Mouse (Mus musculus) embryonic facial prominence, embryonic 12.5 days (tissue): ENCODE data around the gene Rrp9. TPM values are rescaled to one million over a fixed set of nuclear protein-coding genes. Genes with fewer than 3 reads are reported as not detected.

Experiments
- ATAC-seq: fragments of 200-750 bp; cut with Nextera tagmentation; 2 replicates; pipeline ENCODE4 v1.8.0; 2017; ENCODE audit not compliant: insufficient number of reproducible peaks, insufficient read depth, low FRiP score, low TSS enrichment
- H3K27ac ChIP-seq: fragments of 300-500 bp; sonication (generic); 2 replicates; pipeline ENCODE4 v1.5.1; 2016; ENCODE audit warnings: mild to moderate bottlenecking
- H3K27me3 ChIP-seq: fragments of 300-500 bp; sonication (generic); 2 replicates; pipeline ENCODE4 v1.6.1; 2016; ENCODE audit warnings: mild to moderate bottlenecking, moderate library complexity
- H3K36me3 ChIP-seq: fragments of 300-500 bp; sonication (generic); 2 replicates; pipeline ENCODE4 v1.6.1; 2016; ENCODE audit warnings: mild to moderate bottlenecking
- H3K4me1 ChIP-seq: fragments of 300-500 bp; sonication (generic); 2 replicates; pipeline ENCODE4 v1.6.1; 2016
- H3K4me2 ChIP-seq: fragments of 300-500 bp; sonication (generic); replicated peaks from 2 replicates; pipeline ENCODE4 v1.6.1; 2016; ENCODE audit warnings: mild to moderate bottlenecking, moderate library complexity
- H3K4me3 ChIP-seq: fragments of 300-500 bp; sonication (generic); 2 replicates; pipeline ENCODE4 v1.5.1; 2016; ENCODE audit warnings: mild to moderate bottlenecking
- H3K9ac ChIP-seq: fragments of 300-500 bp; sonication (generic); 2 replicates; pipeline ENCODE4 v1.6.1; 2016; ENCODE audit warnings: mild to moderate bottlenecking, moderate library complexity
- H3K9me3 ChIP-seq: fragments of 300-500 bp; sonication (generic); 2 replicates; pipeline ENCODE4 v1.6.1; 2016; ENCODE audit warnings: mild to moderate bottlenecking, moderate library complexity
- WGBS: fragments of 180-500 bp; shearing (Covaris S2); methylation state at CpG from one replicate; pipeline ENCODE4 v1.1.7; 2016; 5-methylcytosine and 5-hydroxymethylcytosine counted together
- polyA plus RNA-seq: library from polyadenylated mRNA; unstranded; fragments of >200 nt; fragmentation: Nextera tagmentation; extraction: Ambion mirVana; gene quantifications from 2 replicates; pipeline ENCODE4 v1.2.1, GENCODE M21; 2016

Gene Rrp9
- polyA plus RNA-seq, 1 experiment from 2014 or later, result 52.8 TPM

- Histone ChIP-seq H3K4me1 (no peaks in the 10 kb centered on the region), H3K4me2 (no peak within 1 kb of the TSS), H3K9me3 (no peaks in the 10 kb centered on the region), H3K27ac (no peak within 1 kb of the TSS), H3K9ac (no peak within 1 kb of the TSS), H3K27me3 (no peaks in the 10 kb centered on the region), H3K36me3 (no peaks in the 10 kb centered on the region), H3K4me3 (no peak within 1 kb of the TSS)
- 83% methylated on average over 6 of the region's 6 CpGs for WGBS
- no peak for ATAC-seq
Observed at GRCm38 (mm10) chr9:106499667-106500066, 23.9 kb downstream of the Rrp9 start, which contains the start of gene Iqcf1. TSS of gene Iqcf1 (plus strand) at chr9:106499967.

DNA sequence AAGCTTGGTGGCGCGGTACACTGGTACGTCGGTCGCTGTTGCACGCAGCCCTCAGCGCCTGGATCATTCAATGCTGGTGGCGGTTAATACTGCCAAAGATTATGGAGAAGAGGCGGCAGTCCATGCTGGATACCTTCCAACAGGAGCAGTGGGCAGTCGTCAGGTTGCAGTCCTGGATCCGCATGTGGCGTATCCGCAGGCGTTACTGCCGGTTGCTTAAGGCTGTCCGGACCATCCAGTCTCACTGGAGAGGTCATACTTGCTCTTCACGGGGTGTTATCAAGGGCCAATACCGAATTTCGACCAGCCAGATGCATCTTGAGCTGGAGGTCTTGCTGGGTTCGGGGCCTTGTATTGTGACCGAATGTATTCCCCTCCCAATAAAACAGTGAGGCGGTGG lies 26.1 kb downstream of the Rrp9 start:
- Histone ChIP-seq H3K27ac (no peak overlapping the region), H3K27me3 (no peaks in the 10 kb centered on the region), H3K9ac (no peak overlapping the region), H3K4me1 (no peaks in the 10 kb centered on the region), H3K9me3 (no peaks in the 10 kb centered on the region), H3K36me3 (no peaks in the 10 kb centered on the region), H3K4me2 (no peak overlapping the region), H3K4me3 (no peak overlapping the region)
- 89% methylated on average over 22 of the region's 22 CpGs for WGBS
- no peak for ATAC-seq

GRCm38 (mm10) chr9:106504246-106504645 lies 28.5 kb downstream of the Rrp9 start:
- H3K36me3 ChIP-seq, result no peaks in the 10 kb centered on the region
- H3K4me3 ChIP-seq, result no peak overlapping the region
- no peaks in the 10 kb centered on the region for H3K27me3 ChIP-seq
- H3K4me2 ChIP-seq, result no peak overlapping the region
- no peaks in the 10 kb centered on the region for H3K4me1 ChIP-seq
- no peaks in the 10 kb centered on the region for H3K9me3 ChIP-seq
- no peak overlapping the region for H3K27ac ChIP-seq
- ATAC-seq, result no peak
- H3K9ac ChIP-seq, result no peak overlapping the region
- 75% methylated on average over 6 of the region's 6 CpGs for whole genome bisulfite sequencing

DNA sequence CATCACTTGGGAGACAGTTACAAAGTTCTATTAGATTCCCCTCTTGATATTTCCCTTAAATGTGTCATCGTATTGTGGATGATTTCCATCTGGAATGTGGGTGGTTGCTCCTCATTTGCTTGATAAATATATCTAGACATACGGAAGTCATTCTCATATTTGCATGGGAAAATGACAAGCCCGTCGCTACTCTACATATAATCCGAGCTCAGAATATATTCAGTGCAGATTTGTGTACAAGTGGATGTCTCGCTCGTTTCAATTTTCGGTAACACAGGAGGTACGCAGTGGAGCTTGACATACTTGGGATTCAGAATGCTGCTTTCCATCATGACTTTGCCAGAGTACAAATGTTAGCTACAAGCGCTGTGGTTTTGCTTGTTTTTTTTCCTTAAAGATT lies 33.6 kb downstream of the Rrp9 start:
- Histone ChIP-seq H3K36me3 (no peaks in the 10 kb centered on the region), H3K9me3 (no peaks in the 10 kb centered on the region), H3K27ac (no peak overlapping the region), H3K27me3 (no peaks in the 10 kb centered on the region), H3K9ac (no peak overlapping the region), H3K4me3 (no peak overlapping the region), H3K4me1 (no peaks in the 10 kb centered on the region), H3K4me2 (no peak overlapping the region)
- 91% methylated on average over 10 of the region's 10 CpGs for WGBS
- no peak for ATAC-seq

- H3K27ac ChIP-seq, result no peak overlapping the region
Observed at GRCm38 (mm10) chr9:106512729-106513450, 37.1 kb downstream of the Rrp9 start.

GRCm38 (mm10) chr9:106513566-106513965 lies 37.8 kb downstream of the Rrp9 start:
- H3K4me2 ChIP-seq, result no peak overlapping the region
- no peak overlapping the region for H3K27ac ChIP-seq
- H3K4me1 ChIP-seq, result no peaks in the 10 kb centered on the region
- H3K27me3 ChIP-seq, result no peaks in the 10 kb centered on the region
- no peak for ATAC-seq
- H3K9me3 ChIP-seq, result no peaks in the 10 kb centered on the region
- H3K36me3 ChIP-seq, result no peaks in the 10 kb centered on the region
- H3K9ac ChIP-seq, result no peak overlapping the region
- WGBS, result 76% methylated on average over 6 of the region's 6 CpGs
- H3K4me3 ChIP-seq, result no peak overlapping the region

More at GRCm38 (mm10) chr9:106512729-106513450, 37.1 kb downstream of the Rrp9 start:
- no peaks in the 10 kb centered on the region for H3K4me1 ChIP-seq
- WGBS, result 63% methylated on average over 13 of the region's 13 CpGs
- no peaks in the 10 kb centered on the region for H3K27me3 ChIP-seq
- H3K4me2 ChIP-seq, result no peak overlapping the region
- H3K9me3 ChIP-seq, result no peaks in the 10 kb centered on the region
- H3K4me3 ChIP-seq, result no peak overlapping the region
- no peak for ATAC-seq
- H3K36me3 ChIP-seq, result no peaks in the 10 kb centered on the region
- no peak overlapping the region for H3K9ac ChIP-seq

- no peak within 1 kb of the TSS for H3K4me2 ChIP-seq
- H3K9ac ChIP-seq, result no peak within 1 kb of the TSS
- no peaks in the 10 kb centered on the region for H3K36me3 ChIP-seq
- no peak within 1 kb of the TSS for H3K27ac ChIP-seq
- WGBS, result 83% methylated on average over 4 of the region's 4 CpGs
- no peak for ATAC-seq
- H3K4me1 ChIP-seq, result no peaks in the 10 kb centered on the region
- H3K9me3 ChIP-seq, result no peaks in the 10 kb centered on the region
- no peak within 1 kb of the TSS for H3K4me3 ChIP-seq
- no peaks in the 10 kb centered on the region for H3K27me3 ChIP-seq
Observed at GRCm38 (mm10) chr9:106514273-106514672, 38.5 kb downstream of the Rrp9 start, which contains the start of gene Iqcf5. TSS of gene Iqcf5 (plus strand) at chr9:106514573.

DNA sequence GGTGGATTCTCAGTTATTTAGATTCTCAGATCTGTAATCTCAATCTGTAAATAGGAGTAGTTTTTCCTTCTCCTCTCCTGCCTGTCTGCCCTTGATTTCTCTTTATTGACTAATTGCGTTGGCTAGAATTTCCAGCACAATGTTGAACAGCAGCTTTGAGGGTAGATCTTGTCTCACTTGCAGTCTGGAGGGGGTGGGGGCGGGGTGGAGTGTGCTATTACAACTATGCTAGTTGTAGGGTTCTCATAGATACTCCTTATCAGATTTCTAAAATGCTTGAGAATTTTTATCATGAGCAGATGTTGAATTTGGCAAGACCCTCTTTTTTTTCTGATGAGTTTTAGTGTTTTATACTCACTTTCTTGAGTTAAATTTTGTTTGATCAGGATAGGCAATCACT lies 43.7 kb downstream of the Rrp9 start:
- 45% methylated on average over 2 of the region's 2 CpGs for WGBS
- H3K9ac ChIP-seq, result no peak overlapping the region
- H3K9me3 ChIP-seq, result no peaks in the 10 kb centered on the region
- no peaks in the 10 kb centered on the region for H3K36me3 ChIP-seq
- ATAC-seq, result no peak
- no peaks in the 10 kb centered on the region for H3K4me1 ChIP-seq
- no peak overlapping the region for H3K4me2 ChIP-seq
- no peak overlapping the region for H3K27ac ChIP-seq
- H3K27me3 ChIP-seq, result no peaks in the 10 kb centered on the region
- H3K4me3 ChIP-seq, result no peak overlapping the region

DNA sequence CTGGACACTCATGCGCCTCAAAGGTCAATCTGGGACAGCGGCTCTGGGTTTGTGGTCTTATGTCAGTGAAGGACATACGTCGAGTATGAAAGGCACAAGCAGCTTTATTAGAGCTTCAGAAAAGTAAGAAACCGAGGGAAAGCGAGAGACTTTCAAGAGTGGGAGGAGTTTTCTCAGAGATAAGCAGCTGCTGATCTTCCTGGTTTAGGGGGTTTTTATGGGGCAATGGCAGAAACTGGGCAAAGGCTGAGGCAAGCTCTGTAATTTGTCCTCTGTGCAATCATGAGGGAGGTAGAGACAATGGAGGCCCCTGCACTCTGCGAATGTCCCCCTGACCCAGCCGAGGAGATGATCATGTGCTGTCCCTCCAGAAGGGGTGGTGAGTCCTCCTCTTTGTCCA lies 44.1 kb downstream of the Rrp9 start:
- H3K9ac ChIP-seq, result no peak overlapping the region
- H3K9me3 ChIP-seq, result no peaks in the 10 kb centered on the region
- H3K4me2 ChIP-seq, result no peak overlapping the region
- no peaks in the 10 kb centered on the region for H3K4me1 ChIP-seq
- no peaks in the 10 kb centered on the region for H3K36me3 ChIP-seq
- no peak overlapping the region for H3K4me3 ChIP-seq
- WGBS, result 81% methylated on average over 8 of the region's 8 CpGs
- H3K27ac ChIP-seq, result no peak overlapping the region
- no peaks in the 10 kb centered on the region for H3K27me3 ChIP-seq
- no peak for ATAC-seq

- Histone ChIP-seq H3K36me3 (no peaks in the 10 kb centered on the region), H3K9me3 (no peaks in the 10 kb centered on the region), H3K4me2 (no peak overlapping the region), H3K27me3 (no peaks in the 10 kb centered on the region), H3K4me3 (no peak overlapping the region), H3K9ac (no peak overlapping the region), H3K4me1 (no peaks in the 10 kb centered on the region), H3K27ac (no peak overlapping the region)
- WGBS, result 34% methylated on average over 3 of the region's 3 CpGs
- no peak for ATAC-seq
Observed at GRCm38 (mm10) chr9:106531833-106532232, 56.1 kb downstream of the Rrp9 start.

- no peaks in the 10 kb centered on the region for H3K36me3 ChIP-seq
- no peak overlapping the region for H3K4me2 ChIP-seq
- 88% methylated on average over 7 of the region's 7 CpGs for WGBS
- H3K4me3 ChIP-seq, result no peak overlapping the region
- no peaks in the 10 kb centered on the region for H3K4me1 ChIP-seq
- no peaks in the 10 kb centered on the region for H3K27me3 ChIP-seq
- H3K9me3 ChIP-seq, result no peaks in the 10 kb centered on the region
- ATAC-seq, result no peak
- no peak overlapping the region for H3K27ac ChIP-seq
- H3K9ac ChIP-seq, result no peak overlapping the region
Observed at GRCm38 (mm10) chr9:106534296-106534695, 58.5 kb downstream of the Rrp9 start.

GRCm38 (mm10) chr9:106534975-106535374 lies 59.2 kb downstream of the Rrp9 start:
- Histone ChIP-seq H3K27me3 (no peaks in the 10 kb centered on the region), H3K36me3 (no peaks in the 10 kb centered on the region), H3K9ac (no peak overlapping the region), H3K4me1 (no peaks in the 10 kb centered on the region), H3K4me3 (no peak overlapping the region), H3K27ac (no peak overlapping the region), H3K9me3 (no peaks in the 10 kb centered on the region), H3K4me2 (no peak overlapping the region)
- ATAC-seq, result no peak
- WGBS, result 87% methylated on average over 11 of the region's 11 CpGs
